Mouse (Mus musculus): ENCODE data around the gene Smim26. TPM values are rescaled to one million over a fixed set of nuclear protein-coding genes. Genes with fewer than 3 reads are reported as not detected.
"Not testable (repeated sequence)": the region's sequence is repeated elsewhere in the genome, so short reads cannot be mapped to it uniquely, and the experiment has no call there.

The Smim26 gene
- total and polyA plus RNA-seq, 3 experiments = 25.4 to 95.7 (median 92.0) TPM

DNA sequence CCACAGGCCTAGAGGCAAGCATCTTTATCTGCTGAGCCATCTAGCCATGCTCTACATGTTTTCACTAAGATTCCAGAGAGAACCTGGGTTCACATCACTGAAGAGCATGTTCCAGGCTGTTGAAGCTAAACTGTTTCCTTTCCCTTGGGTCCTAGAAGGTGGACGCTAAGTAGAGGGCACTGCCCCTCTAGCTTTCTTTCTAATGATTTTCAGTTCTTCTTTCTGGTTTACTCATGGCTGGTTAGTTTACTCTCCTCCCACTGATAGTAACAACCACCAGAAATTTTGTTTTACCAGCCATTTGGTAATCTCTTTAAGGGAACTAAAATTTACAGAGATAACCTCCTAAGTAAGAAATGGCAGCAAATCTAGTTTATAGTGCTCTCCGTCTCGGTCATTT, 39.9 kb upstream of the Smim26 start:
- intact Hi-C loops (cut with DNase I) = loop anchor here (10.0 kb wide), 1 partner anchor 189 kb away; the partner anchor contains the start of genes Kat14 and Pet117
- TF ChIP-seq POLR2A (IDR thresholded peaks at IDR 0.05; ENCODE audit: insufficient read depth, low read depth, low read length) = no peak
- no peak for TF ChIP-seq CTCF (IDR thresholded peaks at IDR 0.05)
- no peak for TF ChIP-seq EP300 (IDR thresholded peaks at IDR 0.05; ENCODE audit: insufficient read depth, low read depth, low read length)
- H3K9ac ChIP-seq (ENCODE audit: low read depth, low read length) = no peak overlapping the region
- H3K36me3 ChIP-seq (ENCODE audit: control insufficient read depth, insufficient read depth, low read length) = no peaks in the 10 kb centered on the region
- 88% methylated on average over 3 of the region's 3 CpGs for WGBS
- H3K4me1 ChIP-seq (ENCODE audit: control insufficient read depth, insufficient read depth, low read length) = no peaks in the 10 kb centered on the region; the same call in 1 of the 2 replicates
- no peak overlapping the region for H3K4me3 ChIP-seq
- no peaks in the 10 kb centered on the region for H3K27me3 ChIP-seq (ENCODE audit: control insufficient read depth, insufficient read depth, low read length)
- no peak for DNase-seq
- H3K79me2 ChIP-seq (replicated peaks; ENCODE audit: control insufficient read depth, insufficient read depth, low read length) = peaks cover 2% of the 10 kb centered on the region
- no peak overlapping the region for H3K27ac ChIP-seq

DNA sequence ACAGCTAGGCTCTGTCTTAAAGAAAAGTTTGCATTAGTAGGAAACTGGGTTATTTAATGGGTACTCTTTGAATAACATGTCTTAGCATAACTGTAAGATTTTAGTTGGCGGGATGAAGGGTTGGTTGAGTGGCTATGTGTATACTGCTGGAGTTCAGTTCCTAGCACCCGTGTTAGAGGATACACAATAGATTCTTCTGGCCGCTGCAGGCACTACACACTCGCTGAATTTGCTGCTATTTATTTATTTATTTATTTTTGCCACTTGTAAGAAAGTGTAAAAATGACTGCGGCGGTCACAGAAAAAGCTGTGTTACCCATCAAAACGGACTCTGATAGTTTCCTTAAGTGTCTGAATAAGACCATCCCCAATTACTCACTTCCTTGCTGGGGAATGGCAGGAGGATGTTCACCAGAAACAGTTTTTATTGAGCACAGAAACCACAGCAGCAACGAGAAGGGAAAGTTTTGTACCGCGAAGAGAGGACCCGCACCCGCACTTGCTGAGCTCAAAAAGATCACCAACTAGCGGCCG, 38.5 kb upstream of the Smim26 start:
- H3K4me3 ChIP-seq = peak overlapping the region; percentile 66
- intact Hi-C loops (cut with DNase I) = loop anchor here (10.0 kb wide), 1 partner anchor 191 kb away; the partner anchor contains the start of genes Kat14 and Pet117
- H3K27ac ChIP-seq = peak overlapping the region; percentile 97
- no peak for DNase-seq
- 2% methylated on average over 14 of the region's 14 CpGs for WGBS
- H3K36me3 ChIP-seq (ENCODE audit: control insufficient read depth, insufficient read depth, low read length) = no peaks in the 10 kb centered on the region
- H3K79me2 ChIP-seq (replicated peaks; ENCODE audit: control insufficient read depth, insufficient read depth, low read length) = peaks cover 2% of the 10 kb centered on the region
- H3K9ac ChIP-seq (ENCODE audit: low read depth, low read length) = peak overlapping the region; percentile 80
- no peak for TF ChIP-seq CTCF (IDR thresholded peaks at IDR 0.05)
- TF ChIP-seq EP300 (IDR thresholded peaks at IDR 0.05; ENCODE audit: insufficient read depth, low read depth, low read length) = no peak
- TF ChIP-seq POLR2A (IDR thresholded peaks at IDR 0.05; ENCODE audit: insufficient read depth, low read depth, low read length) = no peak
- H3K27me3 ChIP-seq (ENCODE audit: control insufficient read depth, insufficient read depth, low read length) = no peaks in the 10 kb centered on the region
- no peaks in the 10 kb centered on the region for H3K4me1 ChIP-seq (ENCODE audit: control insufficient read depth, insufficient read depth, low read length)

DNA sequence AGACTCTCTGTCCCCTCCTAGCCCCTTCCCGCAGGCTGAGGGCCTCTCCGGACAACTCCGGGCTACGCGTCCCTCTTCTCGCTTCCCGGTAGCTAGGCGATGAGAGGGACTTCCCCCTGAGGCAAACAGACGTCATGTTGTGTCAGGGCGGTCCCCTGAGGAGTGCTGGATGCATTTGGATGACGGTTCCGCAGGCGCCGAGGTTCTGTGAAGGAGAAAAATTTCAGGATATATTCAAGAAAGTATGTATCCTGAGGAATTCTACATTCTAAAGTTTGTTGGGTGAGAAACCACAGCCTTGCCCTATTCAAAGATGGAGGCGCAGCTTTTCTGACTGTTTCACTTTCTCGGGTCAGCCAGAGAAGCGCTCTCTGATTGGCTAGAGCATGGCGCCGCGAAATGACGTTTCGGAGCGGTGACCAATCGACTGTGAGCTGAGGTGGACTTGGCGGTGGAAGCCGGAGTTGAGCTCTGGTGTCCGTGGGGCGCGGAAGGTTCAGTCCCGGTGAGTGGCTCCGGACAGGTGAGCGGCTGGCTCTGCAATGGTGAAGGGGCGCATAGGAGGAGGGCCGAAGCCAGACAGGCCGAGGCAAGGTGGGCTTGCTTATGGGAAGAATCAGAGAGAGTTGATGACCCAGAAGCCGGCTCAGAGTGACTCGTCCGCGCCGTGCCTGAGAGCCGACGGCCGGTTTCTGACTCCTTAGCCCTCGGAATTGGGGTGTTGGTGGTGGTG, 37.9 kb upstream of the Smim26 start, which contains the start of gene Sec23b:
Gene Sec23b, plus strand, starts transcription at position 410 of the 733 bp plus-strand sequence.
- peak; percentile 73 for TF ChIP-seq POLR2A (IDR thresholded peaks at IDR 0.05; ENCODE audit: insufficient read depth, low read depth, low read length)
- TF ChIP-seq EP300 (IDR thresholded peaks at IDR 0.05; ENCODE audit: insufficient read depth, low read depth, low read length) = no peak
- intact Hi-C loops (cut with DNase I) = loop anchor here (2.0 to 10.0 kb wide), 2 partner anchors 29 to 191 kb away; partner anchors contain the start of genes Dzank1, Kat14, Pet117 and Polr3f

DNA sequence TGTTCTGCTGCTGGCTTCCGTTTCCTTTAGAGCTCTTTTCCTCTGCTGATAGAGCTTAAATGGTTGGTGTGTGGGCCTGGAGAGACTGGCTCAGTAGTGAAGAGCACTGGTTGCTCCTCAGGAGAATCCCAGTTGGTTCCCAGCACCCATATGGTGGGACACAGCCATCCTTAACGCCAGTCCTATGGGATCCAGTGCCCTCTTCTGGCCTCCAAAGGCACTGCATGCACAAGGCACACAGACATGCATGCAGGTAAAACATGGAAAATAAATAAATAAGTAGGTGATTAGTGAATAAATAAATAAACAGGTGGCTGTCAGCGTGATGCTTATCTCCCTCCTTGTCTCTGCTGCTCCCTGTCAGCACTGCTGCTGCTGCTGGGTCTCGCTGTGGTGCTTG, 5.1 kb upstream of the Smim26 start:
- Histone ChIP-seq H3K36me3 (ENCODE audit: control insufficient read depth, insufficient read depth, low read length) (no peaks in the 10 kb centered on the region), H3K27ac (no peak overlapping the region), H3K27me3 (ENCODE audit: control insufficient read depth, insufficient read depth, low read length) (no peaks in the 10 kb centered on the region), H3K79me2 (replicated peaks; ENCODE audit: control insufficient read depth, insufficient read depth, low read length) (no peaks in the 10 kb centered on the region), H3K4me1 (ENCODE audit: control insufficient read depth, insufficient read depth, low read length) (peaks cover under 1% of the 10 kb centered on the region; the same call in 1 of the 2 replicates), H3K9ac (ENCODE audit: low read depth, low read length) (no peak overlapping the region), H3K4me3 (no peak overlapping the region)
- intact Hi-C loops (cut with DNase I) = no loop called here
- DNase-seq = no peak
- 81% methylated on average over 4 of the region's 4 CpGs for WGBS
- TF ChIP-seq CTCF (IDR thresholded peaks at IDR 0.05) (peak; percentile 54), POLR2A (IDR thresholded peaks at IDR 0.05; ENCODE audit: insufficient read depth, low read depth, low read length) (no peak), EP300 (IDR thresholded peaks at IDR 0.05; ENCODE audit: insufficient read depth, low read depth, low read length) (no peak)

More for the DNA sequence above, 37.9 kb upstream of the Smim26 start, which contains the start of gene Sec23b:
- DNase-seq = peak; percentile 96 to 97
- H3K9ac ChIP-seq (ENCODE audit: low read depth, low read length) = peak within 1 kb of the TSS; percentile 80
- H3K4me3 ChIP-seq = peak within 1 kb of the TSS; percentile 66
- no peaks in the 10 kb centered on the region for H3K27me3 ChIP-seq (ENCODE audit: control insufficient read depth, insufficient read depth, low read length)
- peak within 1 kb of the TSS; percentile 97 for H3K27ac ChIP-seq
- H3K79me2 ChIP-seq (replicated peaks; ENCODE audit: control insufficient read depth, insufficient read depth, low read length) = no peaks in the 10 kb centered on the region
- no peaks in the 10 kb centered on the region for H3K36me3 ChIP-seq (ENCODE audit: control insufficient read depth, insufficient read depth, low read length)
- under 1% methylated on average over 44 of the region's 44 CpGs for WGBS
- H3K4me1 ChIP-seq (ENCODE audit: control insufficient read depth, insufficient read depth, low read length) = no peaks in the 10 kb centered on the region

DNA sequence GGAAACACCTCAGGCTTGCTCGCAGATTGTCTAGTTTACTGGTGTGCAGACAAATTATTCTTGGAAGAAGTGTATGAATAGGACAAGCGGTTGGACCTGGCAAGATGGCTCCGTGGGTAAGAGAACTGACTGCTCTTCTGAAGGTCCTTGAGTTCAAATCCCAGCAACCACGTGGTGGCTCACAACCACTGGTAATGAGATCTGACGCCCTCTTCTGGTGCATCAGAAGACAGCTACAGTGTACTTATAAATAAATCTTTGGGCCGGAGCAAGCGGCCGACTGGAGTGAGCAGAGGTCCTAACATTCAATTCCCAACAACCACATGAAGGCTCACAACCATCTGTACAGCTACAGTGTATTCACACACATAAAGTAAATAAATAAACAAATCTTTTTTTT, 818 bp upstream of the Smim26 start:
- intact Hi-C loops (cut with DNase I) = not testable (repeated sequence)

DNA sequence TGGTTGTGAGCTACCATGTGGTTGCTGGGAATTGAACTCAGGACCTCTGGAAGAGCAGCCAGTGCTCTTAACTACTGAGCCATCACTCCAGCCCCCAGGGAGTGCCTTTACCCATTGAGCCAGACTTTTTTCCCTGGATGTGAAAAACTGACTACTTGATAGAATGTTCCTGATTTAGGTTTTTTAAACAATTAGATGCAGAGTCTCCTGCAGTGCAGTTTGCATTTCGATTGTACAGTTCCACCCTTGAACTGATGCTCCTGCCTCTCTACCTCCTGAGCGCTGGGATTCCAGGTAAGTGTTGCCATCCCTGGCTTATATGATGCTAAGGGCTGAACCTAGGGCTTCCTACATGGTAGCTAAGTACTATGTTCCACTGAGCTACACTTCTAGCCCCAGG, 4.2 kb downstream of the Smim26 start:
- no peaks in the 10 kb centered on the region for H3K27me3 ChIP-seq (ENCODE audit: control insufficient read depth, insufficient read depth, low read length)
- no peak overlapping the region for H3K4me3 ChIP-seq
- TF ChIP-seq EP300 (IDR thresholded peaks at IDR 0.05; ENCODE audit: insufficient read depth, low read depth, low read length) (no peak), POLR2A (IDR thresholded peaks at IDR 0.05; ENCODE audit: insufficient read depth, low read depth, low read length) (no peak), CTCF (IDR thresholded peaks at IDR 0.05) (no peak)
- H3K4me1 ChIP-seq (ENCODE audit: control insufficient read depth, insufficient read depth, low read length) = peaks cover 3% of the 10 kb centered on the region
- intact Hi-C loops (cut with DNase I) = no loop called here
- 62% methylated on average over 2 of the region's 2 CpGs for WGBS
- no peaks in the 10 kb centered on the region for H3K79me2 ChIP-seq (replicated peaks; ENCODE audit: control insufficient read depth, insufficient read depth, low read length)
- H3K9ac ChIP-seq (ENCODE audit: low read depth, low read length) = no peak overlapping the region
- no peak overlapping the region for H3K27ac ChIP-seq
- no peak for DNase-seq
- no peaks in the 10 kb centered on the region for H3K36me3 ChIP-seq (ENCODE audit: control insufficient read depth, insufficient read depth, low read length)

More for the DNA sequence above, 818 bp upstream of the Smim26 start:
- 66% methylated on average over 8 of the region's 8 CpGs for WGBS
- not testable (repeated sequence) for H3K36me3 ChIP-seq (ENCODE audit: control insufficient read depth, insufficient read depth, low read length); H3K9ac ChIP-seq (ENCODE audit: low read depth, low read length); H3K79me2 ChIP-seq (replicated peaks; ENCODE audit: control insufficient read depth, insufficient read depth, low read length); H3K4me1 ChIP-seq (ENCODE audit: control insufficient read depth, insufficient read depth, low read length); H3K4me3 ChIP-seq; H3K27me3 ChIP-seq (ENCODE audit: control insufficient read depth, insufficient read depth, low read length); H3K27ac ChIP-seq; DNase-seq
